Mouse (Mus musculus) right cerebral cortex, postnatal 4 days (tissue): ENCODE results near the gene Ccdc162.

ENCODE experiments used
- DNase-seq: peaks from one replicate; pipeline ENCODE4 v3.0.0-alpha.2; 2022

Gene Ccdc162

DNA sequence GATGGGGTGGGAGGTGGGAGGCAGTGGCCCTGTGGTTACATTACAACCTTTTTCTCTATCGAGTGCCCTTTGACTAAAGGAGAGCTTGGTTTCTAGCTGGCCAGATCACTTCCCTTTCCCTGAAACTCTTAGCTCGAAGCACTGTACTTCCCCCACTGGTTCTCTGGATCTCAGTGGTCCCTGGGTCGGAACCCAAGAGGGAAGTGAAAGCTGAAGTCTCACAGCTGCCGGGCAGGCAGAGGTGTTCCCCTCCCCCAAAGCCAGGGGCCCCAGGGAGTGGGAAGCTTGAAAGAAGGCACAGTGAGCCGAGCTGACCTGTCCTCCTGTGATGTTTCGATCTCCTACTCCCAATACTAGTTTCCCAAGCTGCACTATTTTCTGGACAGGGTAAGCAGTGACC is 143.2 kb downstream of the Ccdc162 start:
- DNase-seq: no peak

DNA sequence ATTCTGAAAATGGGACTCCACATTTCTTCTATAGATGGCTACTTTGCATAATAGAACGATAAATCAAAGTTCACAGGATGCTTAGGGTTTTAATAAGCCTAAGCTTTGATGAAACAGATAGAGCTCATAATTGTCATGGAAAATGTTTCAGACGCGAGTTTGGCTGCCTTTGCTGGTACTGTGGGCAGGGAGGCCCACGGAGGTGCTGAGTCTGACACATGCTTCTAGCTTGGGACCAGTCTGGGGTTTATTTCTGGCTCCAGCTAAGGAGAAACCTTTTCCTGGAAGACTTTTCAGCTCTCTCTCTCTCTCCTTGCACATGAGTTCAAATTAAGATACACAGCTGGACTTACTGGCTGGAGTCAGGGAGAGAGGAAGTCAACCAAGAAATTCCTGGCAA is 144.2 kb downstream of the Ccdc162 start:
- no peak for DNase-seq

GRCm38 (mm10) chr10:41571065-41571464 is 145.4 kb downstream of the Ccdc162 start:
- DNase-seq: no peak

DNA sequence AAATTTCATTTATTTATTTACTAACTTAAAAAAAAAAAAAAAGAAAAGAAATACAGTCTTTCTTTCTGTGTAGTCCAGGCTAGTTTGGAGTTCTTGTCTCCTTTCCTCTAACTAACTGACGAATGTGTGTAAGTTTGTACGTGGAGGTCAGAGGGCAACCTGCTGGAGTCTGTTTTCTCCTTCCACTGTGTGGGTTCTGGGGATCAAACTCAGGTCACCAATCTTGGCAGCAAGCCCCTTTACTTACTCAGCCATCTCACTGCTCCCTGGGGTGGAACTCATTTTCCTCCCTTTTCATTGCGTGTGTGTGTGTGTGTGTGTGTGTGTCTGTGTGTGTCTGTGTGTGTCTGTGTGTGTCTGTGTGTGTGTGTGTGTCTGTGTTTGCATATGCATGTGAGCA is 148.1 kb downstream of the Ccdc162 start:
- DNase-seq: no peak

DNA sequence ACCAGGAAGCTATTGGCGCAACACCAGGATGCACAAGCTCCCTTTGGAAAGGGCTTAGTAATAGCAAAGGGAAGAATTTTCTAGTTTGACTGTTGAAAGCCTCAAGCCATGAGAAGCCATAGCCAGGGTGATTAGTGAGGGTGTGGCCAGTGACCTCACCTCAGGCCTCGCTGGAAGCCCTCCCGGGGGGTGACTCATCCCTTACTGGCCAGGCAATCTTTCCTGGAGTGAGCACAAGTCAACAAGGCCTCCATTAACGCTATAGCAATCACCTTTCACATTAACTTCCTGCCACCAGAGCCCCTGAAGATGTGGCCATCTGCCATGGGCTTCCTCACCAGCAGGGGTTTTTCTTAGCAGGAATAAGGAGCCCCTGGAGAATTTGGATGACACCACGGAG is 151.3 kb downstream of the Ccdc162 start:
- no peak for DNase-seq

DNA sequence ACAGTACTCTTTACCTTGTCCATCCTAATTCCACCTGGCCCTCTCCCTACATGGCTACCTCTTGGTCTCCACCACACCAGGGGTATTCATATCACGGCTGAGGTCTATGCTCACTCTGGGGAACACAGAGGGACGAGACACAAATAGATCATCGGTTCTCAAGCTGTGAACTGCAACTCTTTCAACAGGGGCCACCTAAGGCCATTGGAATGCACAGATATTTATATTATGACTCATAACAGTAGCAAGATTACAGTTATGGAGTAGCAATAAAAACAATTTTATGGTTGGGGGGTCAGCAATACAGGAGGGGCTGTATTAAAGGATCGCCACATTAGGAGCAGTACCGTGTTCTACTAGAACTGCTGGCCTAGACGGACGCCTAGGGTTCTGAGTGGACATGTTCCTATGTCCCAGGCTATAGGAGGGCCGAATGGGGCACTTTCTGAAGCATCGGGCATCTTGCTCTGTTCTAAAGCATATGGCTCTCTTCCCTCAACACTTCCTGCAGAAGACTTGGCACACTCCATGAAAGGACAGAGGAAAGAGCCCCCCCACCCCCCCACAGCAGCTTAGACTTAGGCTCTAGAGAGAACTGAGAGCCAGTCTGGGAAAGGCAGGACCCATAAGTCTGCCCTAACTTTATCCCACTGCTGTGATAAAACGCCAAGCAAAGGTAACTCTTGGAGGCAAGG is 154.6 kb downstream of the Ccdc162 start:
- no peak for DNase-seq

- no peak for DNase-seq
Observed at GRCm38 (mm10) chr10:41558401-41558800, 158.0 kb downstream of the Ccdc162 start.

GRCm38 (mm10) chr10:41555081-41555480 is 161.4 kb downstream of the Ccdc162 start:
- DNase-seq: no peak

DNA sequence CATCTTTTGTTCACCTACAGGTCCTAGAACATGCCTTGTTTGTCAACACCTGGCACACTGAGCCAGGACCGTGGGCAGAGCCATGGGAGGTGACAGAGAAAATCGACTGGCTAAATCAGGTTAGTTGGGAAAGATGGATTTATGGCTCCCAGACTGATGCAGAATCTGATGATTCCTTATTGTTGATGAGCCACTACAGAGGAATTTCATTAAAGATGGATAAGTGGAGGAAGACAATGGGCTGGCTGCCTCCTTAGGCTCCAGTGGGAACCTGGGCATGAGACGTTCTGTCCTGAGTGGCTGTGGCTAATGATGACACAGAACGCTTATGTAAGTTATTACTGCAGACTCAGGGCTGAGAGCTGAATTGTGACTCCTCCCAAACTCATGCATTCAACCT is 162.7 kb downstream of the Ccdc162 start:
- DNase-seq: no peak

GRCm38 (mm10) chr10:41552847-41553589 is 163.4 kb downstream of the Ccdc162 start:
- DNase-seq: no peak

DNA sequence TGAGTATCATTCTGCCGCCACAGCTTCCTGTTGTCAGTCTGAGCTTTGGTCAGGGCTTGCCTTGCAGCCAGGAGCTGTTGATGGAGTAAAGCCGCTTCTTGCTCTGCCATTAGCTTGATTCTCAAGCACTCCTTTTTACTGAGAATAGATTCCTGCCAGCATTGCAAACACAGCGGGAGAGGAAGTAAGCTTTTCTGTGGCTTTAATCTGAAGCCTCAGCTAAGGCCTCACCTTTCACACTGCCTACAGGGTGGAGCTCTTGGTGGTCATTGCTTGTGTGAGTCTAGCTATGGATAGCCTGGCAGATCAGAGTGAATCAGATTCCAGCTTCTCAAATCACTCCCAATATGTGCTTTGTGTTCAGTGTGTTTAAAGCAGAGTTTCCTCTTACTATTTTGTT is 164.1 kb downstream of the Ccdc162 start:
- DNase-seq: no peak

DNA sequence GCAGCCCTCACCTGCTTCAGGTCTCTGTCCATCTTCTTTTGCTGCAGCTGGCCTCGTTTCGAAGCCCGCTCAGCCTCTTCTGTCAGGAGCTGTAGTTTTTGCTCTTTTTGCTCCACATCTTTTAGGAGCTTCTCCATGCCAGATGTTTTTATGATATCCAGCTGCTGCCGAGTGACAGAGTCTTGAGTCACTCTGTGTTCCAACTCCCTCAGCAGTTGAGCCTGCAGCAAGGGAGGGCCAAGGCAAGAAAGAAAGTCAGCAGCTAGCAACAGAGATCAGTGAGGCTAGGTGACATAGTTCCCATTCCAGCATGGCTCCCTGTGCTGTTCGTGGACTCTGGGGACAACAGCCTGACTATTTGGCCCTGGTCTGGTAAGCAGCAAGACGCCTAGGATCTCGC is 165.7 kb downstream of the Ccdc162 start:
- DNase-seq: no peak

DNA sequence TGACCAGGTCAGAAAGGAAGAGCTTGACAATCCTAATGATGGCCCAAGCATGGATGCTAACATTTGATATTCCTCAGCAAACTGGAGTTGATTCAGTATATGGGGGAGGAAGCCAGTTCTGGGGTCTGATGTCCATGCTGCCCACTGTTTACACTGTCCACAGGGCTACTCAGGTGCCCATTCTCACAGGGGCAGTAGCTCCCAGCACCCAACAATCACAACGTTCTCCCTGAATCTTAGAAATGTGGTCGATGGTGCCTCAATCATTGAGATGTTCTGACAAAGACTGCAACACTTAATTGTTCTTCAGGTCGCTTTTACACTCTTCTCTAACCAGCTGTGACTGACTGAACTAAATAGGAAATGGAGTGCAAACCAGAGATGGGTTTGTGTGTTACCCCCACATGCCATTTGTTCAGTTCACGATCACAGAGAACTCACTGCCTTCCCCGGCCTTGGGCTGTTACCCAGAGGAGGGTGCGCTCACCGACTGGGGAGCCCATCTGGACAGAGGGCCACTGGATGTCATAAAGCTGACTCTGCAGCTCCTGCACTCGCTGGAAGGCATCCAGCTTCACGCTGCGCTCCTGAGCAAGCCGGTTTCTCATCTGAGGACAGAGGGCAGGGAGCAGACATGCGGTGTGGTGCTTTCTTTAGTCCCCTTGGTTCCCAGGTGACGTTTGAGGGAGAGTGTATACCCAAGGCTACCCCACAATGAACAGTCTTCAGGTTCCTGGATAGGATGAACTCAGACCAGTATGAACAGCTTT is 169.9 kb downstream of the Ccdc162 start:
- DNase-seq: no peak

DNA sequence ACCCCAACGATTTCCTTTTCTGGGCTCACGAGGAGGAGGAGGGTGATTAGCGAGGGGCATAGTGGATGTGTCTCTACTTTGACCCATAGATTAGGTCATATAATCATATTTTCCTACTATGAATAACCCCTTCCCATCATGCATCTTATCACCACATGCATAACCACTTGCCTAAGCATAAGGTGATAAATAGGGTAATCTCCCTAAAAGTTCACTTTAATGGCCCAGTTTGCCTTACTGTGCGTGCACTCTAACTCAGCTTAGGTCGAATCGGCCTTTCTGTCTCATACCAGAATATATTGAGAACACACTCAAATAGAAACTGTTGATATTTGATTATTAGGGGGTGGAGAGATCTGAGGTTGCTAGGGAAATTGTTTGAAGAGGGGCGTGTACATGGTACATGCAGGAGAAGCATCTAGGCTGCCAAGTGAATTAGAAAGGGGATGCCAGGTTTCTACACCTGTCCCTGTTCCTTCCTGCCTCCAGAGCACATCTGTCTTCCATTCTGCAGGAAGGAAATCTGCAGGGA is 171.1 kb downstream of the Ccdc162 start:
- no peak for DNase-seq

DNA sequence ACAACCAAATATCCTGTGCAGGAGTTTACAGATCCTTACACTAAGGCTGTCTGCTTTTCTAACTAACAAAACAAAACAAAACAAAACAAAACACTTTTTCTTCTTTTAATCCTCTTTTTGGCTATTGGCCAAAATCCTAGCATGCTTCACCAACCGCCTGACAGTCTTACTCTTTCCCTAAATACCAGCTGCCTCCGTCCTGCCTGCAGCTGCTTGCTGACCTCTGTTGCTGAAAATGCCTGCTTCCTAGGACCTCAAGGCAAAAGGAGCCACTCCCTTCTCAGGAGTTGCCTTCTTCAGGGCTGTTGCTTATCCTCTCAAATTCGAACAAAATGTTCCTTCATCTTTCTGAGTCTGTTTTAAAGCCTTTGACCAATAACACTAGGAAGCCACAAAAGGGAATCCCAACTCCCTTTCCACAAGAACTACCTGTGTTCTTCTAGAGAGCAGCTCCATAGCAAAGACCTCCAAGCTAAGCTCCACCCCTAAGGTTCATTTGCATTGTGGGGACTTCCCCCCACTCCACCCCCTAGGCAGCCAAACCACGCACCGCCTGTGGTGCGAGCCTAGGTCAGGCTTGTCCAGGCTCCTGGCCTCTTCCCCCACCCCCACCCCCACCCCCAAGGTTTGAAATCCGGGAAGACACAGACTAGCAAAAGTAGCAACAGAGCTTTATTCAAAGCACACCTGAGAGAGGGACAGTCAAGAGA is 171.8 kb downstream of the Ccdc162 start:
- DNase-seq: no peak

DNA sequence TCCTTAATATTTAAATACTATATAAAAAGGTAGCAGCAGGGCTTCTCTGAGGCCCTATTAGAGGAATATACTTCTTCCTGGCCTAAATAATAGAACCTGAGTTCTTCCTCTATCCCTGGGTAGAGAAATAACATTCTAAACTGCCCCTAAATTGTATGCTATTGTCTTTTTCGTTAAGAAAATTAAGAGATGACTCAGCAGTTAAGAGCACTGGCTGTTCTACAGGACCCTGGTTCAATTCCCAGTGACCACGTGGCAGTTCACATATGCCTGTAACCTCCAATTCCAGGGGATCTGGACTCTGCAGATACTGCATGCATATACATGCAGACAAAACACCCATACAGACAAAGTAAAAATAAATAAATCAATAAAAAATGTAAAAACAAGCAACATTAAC is 172.6 kb downstream of the Ccdc162 start:
- DNase-seq: no peak

DNA sequence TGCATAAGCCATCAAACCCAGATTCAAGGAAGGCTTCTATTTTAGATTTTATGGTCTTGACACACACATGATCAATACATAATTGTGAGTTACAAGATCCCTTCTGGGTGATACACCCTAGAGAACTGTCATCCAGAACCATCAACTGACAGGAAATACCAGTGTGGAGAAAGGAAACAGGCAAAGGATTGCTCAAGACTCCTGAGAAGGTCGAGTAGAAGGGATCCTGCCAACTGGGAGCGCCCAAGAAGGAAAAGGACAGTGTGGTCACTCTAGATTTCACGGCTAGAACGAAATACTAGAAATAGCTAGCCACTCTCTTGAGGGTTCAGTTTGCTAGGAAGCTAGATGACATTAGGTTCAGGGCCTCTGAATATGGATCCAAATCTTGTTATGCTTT is 173.0 kb downstream of the Ccdc162 start:
- no peak for DNase-seq

DNA sequence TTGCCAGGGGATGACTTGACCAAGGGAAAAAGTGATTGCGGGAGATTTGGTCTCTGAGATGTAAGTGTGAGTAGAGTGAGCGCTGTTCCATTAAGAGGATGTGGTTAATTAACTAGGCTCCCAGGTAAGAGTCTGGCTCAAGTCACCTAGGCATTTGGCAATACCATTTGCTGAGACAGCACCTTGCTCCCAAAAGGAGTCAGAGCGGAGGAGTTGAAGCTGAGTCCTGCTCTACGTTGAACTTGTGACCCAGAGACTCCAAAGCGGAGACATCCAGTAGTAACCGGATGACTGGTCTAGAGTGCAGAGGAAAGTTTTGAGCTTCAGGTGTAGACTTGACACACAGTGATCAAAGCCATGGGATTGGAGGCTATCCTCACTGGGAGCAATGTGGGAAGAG is 174.4 kb downstream of the Ccdc162 start:
- DNase-seq: no peak

DNA sequence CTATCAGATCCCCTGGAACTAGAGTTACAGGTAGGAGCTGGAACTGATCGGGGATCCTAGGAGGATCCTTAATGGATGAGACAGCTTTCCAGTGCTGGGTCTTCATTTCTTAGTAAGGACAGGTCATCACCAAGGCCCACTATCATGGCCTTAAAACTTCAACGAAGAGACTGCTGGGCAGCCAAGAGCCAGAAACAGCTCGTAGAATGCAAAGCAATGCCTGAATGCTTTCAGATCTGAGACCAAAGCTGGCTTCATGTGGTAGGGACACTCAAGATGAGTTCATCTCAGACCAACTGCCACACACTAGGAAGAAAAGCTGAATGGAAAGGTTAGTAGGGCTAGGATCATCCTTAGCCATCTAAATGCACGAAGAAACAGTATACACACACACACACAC is 177.4 kb downstream of the Ccdc162 start:
- DNase-seq: no peak

DNA sequence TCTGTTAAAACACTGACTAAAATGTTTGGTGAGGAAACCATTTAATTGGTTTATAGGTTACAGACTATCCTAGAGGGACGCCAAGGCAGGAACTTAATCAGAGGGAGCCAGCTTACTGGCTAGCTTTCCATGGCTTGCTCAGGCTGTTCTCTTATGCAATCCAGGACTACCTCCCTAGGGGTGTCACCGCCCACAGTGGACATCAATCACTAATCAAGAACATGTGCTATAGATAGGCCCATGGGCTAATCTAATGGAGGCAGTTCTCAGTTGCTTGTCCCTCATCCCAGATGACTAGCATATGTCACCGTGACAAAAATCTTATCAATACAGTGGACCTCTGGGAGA is 178.5 kb downstream of the Ccdc162 start:
- no peak for DNase-seq

DNA sequence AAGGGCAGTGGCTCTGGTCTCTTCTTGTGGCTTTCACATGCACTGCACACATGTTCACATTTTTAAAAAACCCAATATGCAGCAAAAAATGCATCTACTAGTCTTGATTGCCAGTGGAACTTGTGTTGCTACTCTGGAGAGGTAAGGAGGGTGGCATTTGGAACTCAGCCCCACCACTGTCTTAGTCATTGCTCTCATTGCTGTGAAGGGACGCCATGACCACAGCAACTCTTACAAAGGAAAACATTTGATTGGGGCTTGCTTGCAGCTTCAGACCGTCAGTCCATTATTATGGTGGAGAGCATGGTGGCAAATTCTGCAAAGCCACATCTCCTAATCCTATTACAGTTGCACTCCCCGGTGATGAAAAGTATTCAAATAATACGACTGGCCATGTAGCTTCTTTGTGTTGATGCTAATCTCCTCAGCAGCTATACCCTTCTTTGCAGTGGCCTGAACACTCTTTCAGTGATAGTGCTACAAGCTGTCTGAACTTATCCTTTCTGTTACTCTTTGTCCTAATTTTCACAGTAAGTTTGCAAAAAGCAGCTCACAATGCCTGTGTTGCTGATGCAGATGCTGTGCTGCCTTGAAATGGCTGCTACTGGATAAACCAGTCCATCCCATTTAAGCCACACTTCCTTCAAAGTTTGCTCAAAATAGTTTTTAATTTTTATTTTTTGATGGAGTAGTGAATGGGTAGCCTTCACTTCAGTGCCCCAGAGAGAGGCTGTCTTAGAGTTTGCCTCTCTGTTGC is 179.0 kb downstream of the Ccdc162 start:
- no peak for DNase-seq

DNA sequence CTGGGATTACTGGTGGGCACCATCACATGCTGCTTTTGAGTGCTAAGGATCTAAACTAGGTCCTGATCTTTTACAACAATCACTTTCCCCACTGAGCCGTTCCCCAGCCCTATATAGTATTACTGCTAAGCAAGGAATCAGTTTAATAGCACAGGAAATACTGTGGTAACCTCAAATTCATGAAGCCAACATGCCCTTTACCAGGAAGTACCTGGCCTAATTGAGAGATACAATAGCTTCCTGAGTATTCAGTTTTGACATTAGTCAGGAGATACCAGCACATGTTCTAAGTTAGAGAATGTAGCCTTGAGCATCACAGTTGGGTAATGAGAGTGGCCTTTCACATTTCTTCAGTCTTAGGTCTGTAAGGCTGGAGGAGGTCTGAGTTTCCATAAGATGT is 179.7 kb downstream of the Ccdc162 start:
- no peak for DNase-seq
